Mouse (Mus musculus) gastrocnemius, postnatal 4 days (tissue): ENCODE measurements around the gene Msx1. TPM values are rescaled to one million over a fixed set of nuclear protein-coding genes. Genes with fewer than 3 reads are reported as not detected.

Experiments used
- DNase-seq, 2 experiments: peaks; one replicate each; pipeline ENCODE4 v3.0.0; 2021 to 2022; ENCODE audit warnings: low spot score in 2 of 2, mixed read lengths in 2 of 2
- total RNA-seq, 2 experiments: library from RNA; stranded (reverse); gene quantifications; 2 replicates each; pipeline ENCODE4 v1.2.3; 2021

Msx1 gene
- total RNA-seq, 2 experiments from 2014 or later: 4.0 to 5.1 TPM

DNA sequence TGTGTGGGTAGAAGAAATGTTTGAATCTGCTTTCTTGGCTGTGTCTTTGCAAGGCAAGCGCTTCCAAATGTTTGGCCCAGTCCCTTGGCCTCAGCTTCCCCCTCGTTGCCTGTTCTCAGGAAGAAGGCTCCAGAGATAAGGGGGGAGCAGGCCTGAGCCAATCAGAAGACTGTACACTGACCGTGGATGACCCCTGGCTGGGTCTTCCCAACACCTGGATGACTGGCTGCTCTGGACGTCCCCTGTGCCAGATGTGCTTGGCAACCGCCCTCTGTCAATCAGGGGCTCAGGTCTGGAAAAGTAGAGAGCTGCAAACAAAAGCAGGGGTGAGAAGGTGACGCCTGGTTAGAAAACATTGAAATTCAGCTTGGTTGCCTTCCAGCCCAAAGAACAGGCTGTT is 27.1 kb downstream of the Msx1 start:
- peak in 1 of 2 experiments; percentile 34 for DNase-seq

DNA sequence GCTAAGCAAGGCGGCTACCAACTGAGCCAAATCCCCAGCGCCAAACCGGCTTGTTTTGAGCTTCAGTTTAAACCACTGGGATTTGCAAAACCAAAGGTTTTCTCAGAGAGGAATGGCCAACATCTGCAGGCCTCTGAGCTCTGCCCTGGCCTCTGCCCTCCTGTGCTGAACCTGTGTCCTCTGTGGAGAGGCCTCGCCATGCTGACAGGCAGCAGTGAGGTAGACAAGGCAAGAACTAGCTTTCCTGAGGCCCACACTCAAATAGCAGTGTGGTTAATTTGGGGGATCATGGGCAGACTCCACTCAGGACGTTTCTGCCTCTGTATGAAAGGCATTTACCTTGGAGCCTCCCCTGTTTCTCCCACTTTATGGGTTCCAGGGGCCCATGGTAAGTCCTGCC is 27.6 kb downstream of the Msx1 start:
- no peak for DNase-seq

DNA sequence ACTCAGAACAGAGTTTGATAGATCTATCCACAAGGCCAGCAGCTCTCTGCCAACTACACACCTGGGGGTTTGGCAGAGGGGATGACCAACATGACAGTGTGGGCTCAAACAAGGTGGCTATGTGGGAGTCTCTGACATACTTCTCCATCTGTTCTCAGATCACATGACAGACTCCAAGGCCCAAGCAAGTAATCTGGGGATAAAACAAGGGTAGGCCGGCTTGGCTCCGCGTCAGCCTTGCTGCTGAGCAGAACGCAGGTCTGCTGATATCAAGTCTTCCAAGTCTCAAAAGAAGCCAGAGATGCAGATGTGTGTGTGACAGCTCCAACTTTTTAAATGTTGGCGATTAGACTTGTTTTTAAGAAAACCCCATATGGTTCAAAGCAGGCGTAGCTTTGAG is 28.7 kb downstream of the Msx1 start:
- DNase-seq: no peak

DNA sequence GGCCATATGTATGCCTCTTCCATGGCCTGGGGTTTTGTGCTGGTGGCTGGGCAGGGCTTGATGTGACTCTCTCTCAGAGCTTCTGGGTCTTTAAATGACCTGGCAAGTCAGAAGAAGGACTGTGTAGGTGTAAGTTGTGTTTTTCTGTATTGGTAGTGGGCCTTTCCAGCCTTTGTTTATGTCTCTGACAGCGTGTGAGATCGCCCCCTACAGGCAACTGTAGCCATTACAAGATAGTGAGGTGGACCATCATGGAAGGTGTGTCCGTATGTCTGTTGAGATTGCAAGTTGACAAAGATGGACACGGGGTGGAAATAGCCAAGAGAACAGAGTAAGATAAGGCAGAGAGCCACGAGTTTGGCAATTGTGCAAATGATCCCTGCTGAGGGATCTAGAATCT is 32.2 kb downstream of the Msx1 start:
- DNase-seq: no peak

DNA sequence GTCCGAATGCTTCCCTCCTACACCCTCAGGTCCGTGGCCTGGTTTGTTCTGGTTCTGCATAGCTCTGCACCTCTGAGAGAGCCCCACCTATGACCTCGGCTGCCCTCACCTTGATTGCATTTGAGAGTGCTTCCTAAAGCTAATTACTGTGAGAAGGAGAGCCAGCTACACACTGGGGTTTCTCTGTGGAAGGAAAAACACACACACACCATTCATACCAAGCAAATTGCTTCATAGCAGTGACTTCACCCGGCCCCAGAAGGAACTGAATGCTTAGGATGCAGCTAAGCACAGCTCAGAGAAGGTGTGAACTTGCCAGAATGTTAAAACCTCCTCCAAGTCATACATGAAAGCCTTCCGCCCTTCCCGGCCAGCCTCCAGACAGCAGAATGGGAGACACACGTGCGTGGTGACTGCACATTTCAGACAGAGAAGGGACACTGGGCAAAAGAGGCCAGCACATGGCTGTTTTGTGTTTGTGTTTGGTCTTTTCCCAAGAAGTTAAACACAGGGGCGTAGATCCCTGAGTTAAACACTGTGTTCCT is 39.5 kb downstream of the Msx1 start:
- DNase-seq: no peak

DNA sequence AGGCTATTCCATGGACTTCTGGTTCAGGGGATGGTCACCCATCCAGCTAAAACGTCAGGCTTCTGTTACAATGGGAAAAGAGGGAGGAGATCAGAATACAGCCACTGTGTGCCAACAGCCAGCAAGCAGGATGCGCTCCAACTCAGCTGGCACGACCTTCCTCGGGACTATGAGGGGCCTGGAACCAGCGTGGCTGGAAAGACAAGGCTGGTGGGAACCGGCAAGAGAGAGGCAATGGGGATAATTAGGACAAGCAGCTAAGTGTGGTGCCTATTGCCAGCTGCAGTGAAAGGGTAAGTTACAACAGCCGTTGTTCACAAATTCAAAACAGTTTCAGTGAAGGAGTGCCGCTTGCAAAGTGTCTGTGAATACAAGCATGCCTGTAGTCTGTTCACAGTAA is 41.1 kb downstream of the Msx1 start:
- DNase-seq: no peak

DNA sequence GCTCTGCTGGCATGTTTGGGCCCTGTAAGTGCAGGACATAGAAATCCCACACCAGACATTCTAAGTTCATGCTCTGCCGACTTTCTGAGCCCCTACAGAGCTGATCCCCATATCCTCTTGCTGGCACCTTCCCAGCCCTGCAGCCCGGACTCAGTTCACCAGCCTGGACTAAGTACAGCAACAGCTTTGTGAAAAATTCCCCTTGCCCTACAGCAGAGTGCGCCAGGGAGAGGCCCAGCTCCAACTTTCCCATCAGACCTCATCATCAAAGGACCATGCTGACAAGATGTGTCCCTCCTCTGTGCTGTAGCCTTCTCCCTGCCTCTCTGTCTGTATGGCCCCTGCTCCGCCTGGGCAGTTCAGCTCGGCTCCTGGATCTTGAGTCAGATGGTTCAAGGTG is 48.7 kb downstream of the Msx1 start:
- no peak for DNase-seq

DNA sequence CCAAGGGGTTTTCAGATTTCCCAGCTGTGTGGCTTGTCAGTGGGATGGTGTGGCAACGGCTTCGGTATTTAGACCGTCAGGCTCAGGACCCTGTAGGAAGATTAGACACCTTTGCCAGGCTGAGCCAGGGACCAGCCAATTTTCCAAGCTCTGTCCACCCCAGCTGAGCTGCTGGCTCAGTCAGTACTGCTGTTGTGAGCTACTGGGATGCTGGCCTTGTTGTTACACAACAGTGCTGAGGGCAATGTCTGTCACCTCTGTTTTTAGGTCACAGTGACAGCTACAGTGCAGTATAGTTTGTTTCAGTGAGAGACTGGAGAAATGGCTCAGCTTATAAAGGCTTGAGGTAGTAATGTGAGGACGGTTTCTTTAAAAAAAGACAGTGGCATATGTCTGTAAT is 50.4 kb downstream of the Msx1 start:
- no peak for DNase-seq

DNA sequence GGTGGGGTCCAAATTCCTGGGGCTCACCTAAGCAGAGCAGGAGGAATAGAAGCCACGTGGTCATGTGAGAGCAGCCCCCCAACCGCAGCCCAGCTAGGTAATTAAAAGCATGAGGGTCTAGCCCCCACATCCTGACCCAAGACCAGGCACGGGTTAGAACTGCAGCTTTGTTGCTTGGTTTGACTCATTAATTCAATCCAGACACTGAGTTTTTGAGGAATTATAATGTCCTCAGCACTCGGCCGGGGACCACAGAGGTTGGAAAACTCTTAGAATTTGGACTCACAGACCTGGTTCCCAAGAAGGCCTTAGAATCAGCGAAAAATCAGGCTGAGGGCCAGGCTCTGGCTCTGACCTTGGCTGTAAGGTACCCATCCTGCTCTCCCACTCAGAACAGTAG is 53.5 kb downstream of the Msx1 start:
- no peak for DNase-seq

Other genes with a start within 250 kb of the Msx1 start
- gene Stk32b, start 107.4 kb downstream of the Msx1 start, total RNA-seq: under 1 TPM; 0.25 to 0.31 TPM
- 1 to 10 TPM in 1 of 2 experiments, not detected in 1; 1.1 TPM for gene Cytl1, start 89.1 kb downstream of the Msx1 start, total RNA-seq
- gene Stx18, start 214.2 kb upstream of the Msx1 start, total RNA-seq: 10 to 100 TPM; 21.9 to 24.9 TPM